Mouse (Mus musculus) lung, embryonic 16.5 days (tissue): ENCODE measurements at regions not wholly inside any gene's neighbourhood (a gene's known extent, or its start where the extent isn't known, plus 50 kb on each side); places are given as distances from the start of the nearest gene placed in this dataset.
A peak's percentile ranks its signal among the peaks of the same experiment; 100 is the strongest.

Experiments used
- ATAC-seq: fragments of 200-750 bp; cut with Nextera tagmentation; 2 replicates; pipeline ENCODE4 v1.8.0; 2017; ENCODE audit warnings: low read depth, mild to moderate bottlenecking, moderate library complexity
- H3K27ac ChIP-seq: fragments of 300-500 bp; sonication (generic); 2 replicates; pipeline ENCODE4 v1.5.1; 2014; ENCODE audit warnings: mild to moderate bottlenecking, control low read depth, low read length
- H3K27me3 ChIP-seq: fragments of 300-500 bp; sonication (generic); 2 replicates; pipeline ENCODE4 v1.6.1; 2014; ENCODE audit warnings: low read depth, low read length, mixed read lengths; ENCODE audit not compliant: control insufficient read depth, insufficient read depth
- H3K36me3 ChIP-seq: fragments of 300-500 bp; sonication (generic); 2 replicates; pipeline ENCODE4 v1.6.1; 2014; ENCODE audit warnings: low read length; ENCODE audit not compliant: control insufficient read depth, insufficient read depth
- H3K4me1 ChIP-seq: fragments of 300-500 bp; sonication (generic); replicated peaks from 2 replicates; pipeline ENCODE4 v1.6.1; 2014; ENCODE audit warnings: low read length, mixed read lengths; ENCODE audit not compliant: control insufficient read depth, insufficient read depth
- H3K4me2 ChIP-seq: fragments of 300-500 bp; sonication (generic); 2 replicates; pipeline ENCODE4 v1.6.1; 2014; ENCODE audit warnings: low read depth, low read length, control low read depth
- H3K4me3 ChIP-seq: fragments of 300-500 bp; sonication (generic); 2 replicates; pipeline ENCODE4 v1.5.1; 2014; ENCODE audit warnings: mild to moderate bottlenecking, low read length, control low read depth
- H3K9ac ChIP-seq: fragments of 300-500 bp; sonication (generic); 2 replicates; pipeline ENCODE4 v1.6.1; 2014; ENCODE audit warnings: low read length, control low read depth
- H3K9me3 ChIP-seq: fragments of 300-500 bp; sonication (generic); 2 replicates; pipeline ENCODE4 v1.6.1; 2016; ENCODE audit warnings: low read length; ENCODE audit not compliant: control insufficient read depth
- WGBS: fragments of 180-500 bp; shearing (Covaris S2); extraction: QIAGEN DNeasy Blood & Tissue Kit; methylation state at CpG from one replicate; pipeline ENCODE4 v1.1.7; 2014; 5-methylcytosine and 5-hydroxymethylcytosine counted together

- Histone ChIP-seq H3K9ac (no peak overlapping the region), H3K36me3 (no peaks in the 10 kb centered on the region), H3K9me3 (no peaks in the 10 kb centered on the region), H3K4me3 (no peak overlapping the region), H3K4me1 (no peaks in the 10 kb centered on the region), H3K27ac (no peak overlapping the region), H3K27me3 (no peaks in the 10 kb centered on the region), H3K4me2 (no peak overlapping the region)
- ATAC-seq = no peak
- 84% methylated on average over 4 of the region's 4 CpGs for WGBS
Observed at GRCm38 (mm10) chr3:42286471-42286870, 544.1 kb downstream of the D3Ertd751e start.

- no peak overlapping the region for H3K9ac ChIP-seq
- WGBS = 79% methylated on average over 1 of the region's 1 CpGs
- no peaks in the 10 kb centered on the region for H3K27me3 ChIP-seq
- H3K36me3 ChIP-seq = no peaks in the 10 kb centered on the region
- no peak overlapping the region for H3K4me3 ChIP-seq
- H3K27ac ChIP-seq = no peak overlapping the region
- H3K4me1 ChIP-seq = no peaks in the 10 kb centered on the region
- ATAC-seq = no peak
- no peak overlapping the region for H3K4me2 ChIP-seq
- no peaks in the 10 kb centered on the region for H3K9me3 ChIP-seq
Observed at GRCm38 (mm10) chr3:42312424-42312823, 570.0 kb downstream of the D3Ertd751e start.

DNA sequence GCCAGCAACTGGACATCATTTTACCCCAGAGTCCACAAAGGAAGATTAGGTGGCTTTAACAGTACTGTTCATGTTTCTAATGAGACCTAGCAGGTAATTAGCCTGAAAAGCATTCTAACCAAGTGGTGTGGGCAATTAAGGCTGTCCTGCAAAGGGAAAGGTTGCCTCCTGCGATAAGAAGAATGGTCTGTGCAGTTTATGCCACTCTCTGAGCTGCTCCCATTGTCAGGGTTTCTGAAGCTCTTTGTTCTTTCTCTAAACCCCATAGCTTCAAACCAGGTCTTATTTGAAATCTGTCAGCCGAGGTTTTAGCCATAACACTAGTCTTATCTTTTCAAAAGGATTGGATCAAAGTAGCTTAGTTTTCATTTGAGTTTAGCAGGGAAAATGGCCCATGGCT, 585.3 kb downstream of the D3Ertd751e start:
- Histone ChIP-seq H3K4me3 (no peak overlapping the region), H3K27ac (no peak overlapping the region), H3K27me3 (no peaks in the 10 kb centered on the region), H3K36me3 (no peaks in the 10 kb centered on the region), H3K4me2 (no peak overlapping the region), H3K4me1 (no peaks in the 10 kb centered on the region), H3K9me3 (no peaks in the 10 kb centered on the region), H3K9ac (no peak overlapping the region)
- ATAC-seq = no peak
- WGBS = 56% methylated on average over 2 of the region's 2 CpGs

GRCm38 (mm10) chr3:42342806-42343205, 600.4 kb downstream of the D3Ertd751e start:
- Histone ChIP-seq H3K4me1 (no peaks in the 10 kb centered on the region), H3K4me3 (no peak overlapping the region), H3K27me3 (no peaks in the 10 kb centered on the region), H3K27ac (no peak overlapping the region), H3K36me3 (no peaks in the 10 kb centered on the region), H3K9ac (no peak overlapping the region), H3K4me2 (no peak overlapping the region), H3K9me3 (no peaks in the 10 kb centered on the region)
- ATAC-seq = no peak
- WGBS = 62% methylated on average over 2 of the region's 2 CpGs

- Histone ChIP-seq H3K4me1 (no peaks in the 10 kb centered on the region), H3K4me3 (no peak overlapping the region), H3K27me3 (no peaks in the 10 kb centered on the region), H3K4me2 (no peak overlapping the region), H3K36me3 (no peaks in the 10 kb centered on the region), H3K9ac (no peak overlapping the region), H3K27ac (no peak overlapping the region), H3K9me3 (no peaks in the 10 kb centered on the region)
- WGBS = 4% methylated on average over 1 of the region's 1 CpGs
- no peak for ATAC-seq
Observed at GRCm38 (mm10) chr3:42376785-42377184, 634.4 kb downstream of the D3Ertd751e start.

- 76% methylated on average over 5 of the region's 5 CpGs for WGBS
- no peaks in the 10 kb centered on the region for H3K27me3 ChIP-seq
- H3K9ac ChIP-seq = no peak overlapping the region
- H3K27ac ChIP-seq = no peak overlapping the region
- H3K9me3 ChIP-seq = no peaks in the 10 kb centered on the region
- ATAC-seq = no peak
- no peaks in the 10 kb centered on the region for H3K36me3 ChIP-seq
- H3K4me2 ChIP-seq = no peak overlapping the region
- H3K4me1 ChIP-seq = no peaks in the 10 kb centered on the region
- H3K4me3 ChIP-seq = no peak overlapping the region
Observed at GRCm38 (mm10) chr3:42382151-42382550, 639.7 kb downstream of the D3Ertd751e start.

DNA sequence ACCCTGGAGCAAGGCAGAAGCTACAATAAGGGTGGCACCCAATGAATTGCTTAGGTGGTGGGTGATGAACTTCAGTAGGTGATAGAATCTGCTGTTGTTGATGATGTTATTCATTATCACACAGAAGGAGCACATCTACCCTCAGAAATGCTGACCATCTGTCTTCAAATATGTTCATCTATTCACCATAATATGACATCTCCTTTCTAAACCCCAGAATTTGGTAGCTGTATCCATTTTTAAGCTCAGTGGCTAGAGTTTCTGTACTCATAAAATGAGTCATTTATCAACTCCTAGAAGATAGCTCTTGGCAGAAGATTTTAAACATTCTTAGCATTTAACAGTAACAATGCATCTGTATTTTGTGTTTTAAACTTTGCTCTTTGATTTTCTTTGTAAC, 660.3 kb downstream of the D3Ertd751e start:
- no peaks in the 10 kb centered on the region for H3K36me3 ChIP-seq
- H3K27ac ChIP-seq = no peak overlapping the region
- no peak overlapping the region for H3K4me3 ChIP-seq
- H3K4me1 ChIP-seq = no peaks in the 10 kb centered on the region
- H3K9ac ChIP-seq = no peak overlapping the region
- no peak for ATAC-seq
- no peaks in the 10 kb centered on the region for H3K9me3 ChIP-seq
- H3K27me3 ChIP-seq = no peaks in the 10 kb centered on the region
- no peak overlapping the region for H3K4me2 ChIP-seq

DNA sequence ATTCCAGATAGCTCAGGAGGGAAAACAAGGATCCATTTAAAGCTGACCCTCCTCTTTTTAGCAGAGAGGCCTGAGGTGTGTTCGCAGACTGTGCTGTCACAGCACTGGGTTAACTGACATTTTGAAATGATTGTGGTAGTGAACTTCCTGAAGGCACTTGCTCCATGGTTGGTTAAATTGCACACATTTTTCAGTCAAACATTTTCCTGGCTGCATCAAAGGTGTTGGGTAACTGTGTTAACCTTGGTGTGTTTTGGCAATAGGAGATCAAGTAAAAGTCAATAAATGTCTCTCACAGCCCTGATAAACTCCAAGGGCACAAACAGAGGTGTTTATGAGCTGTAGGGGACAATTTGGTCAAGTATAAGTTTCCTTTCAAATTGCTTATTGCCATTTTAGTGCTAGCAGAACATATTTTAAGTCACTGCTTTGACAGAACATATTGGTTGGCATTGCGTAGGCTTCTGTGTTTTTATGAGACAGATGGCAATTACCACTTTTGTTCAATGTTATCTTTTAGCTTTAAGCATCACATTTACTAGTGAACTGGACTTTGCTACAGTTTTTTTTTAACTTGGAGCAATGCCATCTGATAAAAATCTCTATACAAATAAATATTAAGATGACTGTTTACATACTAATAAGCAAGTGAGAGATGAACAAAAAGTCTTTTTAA, 666.7 kb downstream of the D3Ertd751e start:
- Histone ChIP-seq H3K4me1 (no peaks in the 10 kb centered on the region), H3K4me3 (no peak overlapping the region), H3K9ac (no peak overlapping the region), H3K4me2 (no peak overlapping the region), H3K36me3 (no peaks in the 10 kb centered on the region), H3K27ac (no peak overlapping the region), H3K9me3 (no peaks in the 10 kb centered on the region), H3K27me3 (no peaks in the 10 kb centered on the region)
- ATAC-seq = no peak
- WGBS = 53% methylated on average over 2 of the region's 2 CpGs

GRCm38 (mm10) chr3:42427363-42427762, 685.0 kb downstream of the D3Ertd751e start:
- no peak overlapping the region for H3K4me2 ChIP-seq
- no peaks in the 10 kb centered on the region for H3K9me3 ChIP-seq
- no peak overlapping the region for H3K4me3 ChIP-seq
- H3K9ac ChIP-seq = no peak overlapping the region
- H3K36me3 ChIP-seq = no peaks in the 10 kb centered on the region
- 48% methylated on average over 9 of the region's 9 CpGs for WGBS
- peak; percentile 95 for ATAC-seq
- H3K27ac ChIP-seq = no peak overlapping the region
- H3K4me1 ChIP-seq = no peaks in the 10 kb centered on the region
- no peaks in the 10 kb centered on the region for H3K27me3 ChIP-seq

DNA sequence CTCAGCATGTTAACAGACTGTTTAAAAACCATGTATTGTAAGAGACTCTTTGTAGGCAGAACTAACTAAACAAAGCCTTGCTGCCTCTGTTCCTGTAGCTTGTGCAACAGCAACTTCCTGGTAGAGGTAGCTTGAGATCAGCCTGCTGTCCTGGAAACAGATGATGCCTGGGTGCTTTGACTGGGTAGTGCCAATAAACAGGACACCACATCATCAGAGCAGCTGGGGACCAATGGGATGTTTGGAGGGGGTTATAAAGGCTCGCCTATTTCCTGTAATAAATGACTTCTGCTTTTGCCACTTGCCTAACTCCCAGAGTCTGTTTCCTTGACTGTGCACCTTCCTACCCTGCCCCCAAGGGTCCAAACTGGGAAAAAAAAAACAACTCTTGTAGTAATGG, 707.2 kb downstream of the D3Ertd751e start:
- no peak overlapping the region for H3K9ac ChIP-seq
- H3K9me3 ChIP-seq = no peaks in the 10 kb centered on the region
- H3K27ac ChIP-seq = no peak overlapping the region
- H3K4me2 ChIP-seq = no peak overlapping the region
- H3K4me3 ChIP-seq = no peak overlapping the region
- H3K36me3 ChIP-seq = no peaks in the 10 kb centered on the region
- H3K27me3 ChIP-seq = no peaks in the 10 kb centered on the region
- 46% methylated on average over 1 of the region's 1 CpGs for WGBS
- ATAC-seq = no peak
- H3K4me1 ChIP-seq = no peaks in the 10 kb centered on the region
